Mouse (Mus musculus): Measurements from ENCODE around the gene Dcaf8. TPM values are rescaled to one million over a fixed set of nuclear protein-coding genes. Genes with fewer than 3 reads are reported as not detected.

Dcaf8 gene
- 56.2 and 72.7 TPM in 2 replicates for polyA plus RNA-seq (2011; ENCODE audit: insufficient read depth, insufficient read length, low replicate concordance, missing spikeins)

DNA sequence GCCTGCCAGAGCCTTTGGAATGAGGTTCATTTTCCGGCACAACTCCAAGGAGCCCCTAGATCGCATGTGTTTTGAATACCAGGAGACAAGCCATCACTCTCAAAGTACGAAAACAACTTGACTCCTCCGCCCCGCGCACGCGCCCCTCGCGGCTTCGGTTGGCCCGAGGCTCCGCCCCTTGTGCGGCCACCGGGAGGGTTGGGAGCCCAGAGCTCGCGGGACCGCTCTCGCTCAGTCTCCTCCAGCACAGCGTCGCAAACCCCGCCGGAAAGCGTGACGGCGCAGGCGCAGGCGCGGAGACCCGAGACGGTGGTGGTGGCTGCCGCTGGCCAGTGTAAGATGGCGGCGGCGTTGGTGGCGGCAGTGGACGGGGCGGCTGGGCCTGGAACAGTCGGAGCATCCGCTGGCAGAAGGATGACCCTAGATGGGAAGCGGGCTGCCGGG, at the start of gene Dcaf8:
Gene Dcaf8, plus strand, starts transcription at position 250 of the 444 bp plus-strand sequence.
- Histone ChIP-seq H3K4me1 (ENCODE audit: control insufficient read depth, insufficient read depth, low read length) (no peaks in the 10 kb centered on the region), H3K27ac (ENCODE audit: control insufficient read depth, insufficient read depth, low read depth, low read length, poor library complexity) (peak within 1 kb of the TSS; percentile 92), H3K4me3 (replicated peaks; ENCODE audit: control insufficient read depth, low read depth, low read length) (peak within 1 kb of the TSS; percentile 92)
- TF ChIP-seq CTCF (IDR thresholded peaks at IDR 0.05; ENCODE audit: control insufficient read depth, insufficient read depth, low read length) (no peak), POLR2A (IDR thresholded peaks at IDR 0.05; ENCODE audit: borderline replicate concordance, control insufficient read depth, low read depth, low read length) (peak; percentile 99)
- WGBS = under 1% methylated on average over 41 of the region's 42 CpGs

DNA sequence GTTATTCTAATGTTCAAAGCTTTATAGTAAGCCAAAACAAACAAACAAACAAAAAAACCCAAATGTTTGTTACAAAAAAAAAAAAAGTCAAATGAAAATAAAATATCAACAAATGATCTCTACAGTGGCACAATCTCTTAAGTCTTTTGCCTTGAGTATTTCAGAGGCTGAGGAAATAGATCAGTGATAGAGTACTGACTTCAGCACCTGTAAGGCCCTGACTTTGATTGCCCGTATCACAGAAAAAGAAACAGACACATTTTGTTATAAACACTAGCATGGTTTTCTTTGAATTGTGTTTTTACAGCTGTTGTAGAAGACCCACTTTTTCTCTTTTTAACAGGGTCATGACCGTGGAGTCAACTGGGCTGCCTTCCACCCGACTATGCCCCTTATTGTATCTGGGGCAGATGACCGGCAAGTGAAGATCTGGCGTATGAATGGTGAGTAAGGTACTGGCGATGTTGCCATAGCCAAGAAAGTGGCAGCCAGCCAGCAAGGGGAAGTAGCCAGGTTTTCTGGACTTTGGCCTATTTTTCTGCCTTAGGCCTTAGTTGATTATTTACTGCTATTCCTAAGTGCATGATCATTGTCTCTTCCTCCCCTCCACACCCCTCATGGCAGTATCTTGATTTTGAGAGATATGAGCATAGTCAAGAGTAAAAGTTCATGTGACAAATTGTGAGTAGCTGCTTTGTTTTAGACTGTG, 48.4 kb upstream of the Dcaf8 start:
- H3K4me3 ChIP-seq (replicated peaks; ENCODE audit: control insufficient read depth, low read depth, low read length) = no peak overlapping the region
- H3K27ac ChIP-seq (ENCODE audit: control insufficient read depth, insufficient read depth, low read depth, low read length, poor library complexity) = no peak overlapping the region
- no peaks in the 10 kb centered on the region for H3K4me1 ChIP-seq (ENCODE audit: control insufficient read depth, insufficient read depth, low read length)
- TF ChIP-seq CTCF (IDR thresholded peaks at IDR 0.05; ENCODE audit: control insufficient read depth, insufficient read depth, low read length) (no peak), POLR2A (IDR thresholded peaks at IDR 0.05; ENCODE audit: borderline replicate concordance, control insufficient read depth, low read depth, low read length) (no peak)
- 83% methylated on average over 6 of the region's 6 CpGs for WGBS

GRCm38 (mm10) chr1:172103619-172104018, 44.3 kb upstream of the Dcaf8 start:
- H3K4me1 ChIP-seq (ENCODE audit: control insufficient read depth, insufficient read depth, low read length) = no peaks in the 10 kb centered on the region
- 88% methylated on average over 4 of the region's 4 CpGs for WGBS
- TF ChIP-seq POLR2A (IDR thresholded peaks at IDR 0.05; ENCODE audit: borderline replicate concordance, control insufficient read depth, low read depth, low read length) (no peak), CTCF (IDR thresholded peaks at IDR 0.05; ENCODE audit: control insufficient read depth, insufficient read depth, low read length) (no peak)
- no peak overlapping the region for H3K4me3 ChIP-seq (replicated peaks; ENCODE audit: control insufficient read depth, low read depth, low read length)
- no peak overlapping the region for H3K27ac ChIP-seq (ENCODE audit: control insufficient read depth, insufficient read depth, low read depth, low read length, poor library complexity)

DNA sequence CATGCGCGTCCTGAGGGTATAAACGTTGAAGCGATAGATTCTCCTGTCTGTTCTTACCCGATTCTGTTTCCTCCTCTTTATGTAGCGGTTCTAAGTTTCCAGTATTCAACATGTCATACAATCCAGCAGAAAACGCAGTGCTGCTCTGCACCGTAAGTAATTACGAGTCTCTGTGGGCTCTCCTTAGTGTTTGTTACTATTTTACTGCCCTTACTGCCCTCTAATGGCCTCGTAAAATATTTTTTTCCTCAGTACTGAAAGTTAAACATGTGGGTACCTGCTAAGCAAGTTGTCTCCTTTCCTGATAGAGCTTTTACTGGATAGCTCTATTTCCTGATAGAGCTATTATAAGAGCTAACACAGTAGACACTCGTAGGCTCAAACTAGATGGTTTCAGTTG, 42.8 kb upstream of the Dcaf8 start:
- 84% methylated on average over 11 of the region's 11 CpGs for WGBS
- no peak overlapping the region for H3K27ac ChIP-seq (ENCODE audit: control insufficient read depth, insufficient read depth, low read depth, low read length, poor library complexity)
- TF ChIP-seq CTCF (IDR thresholded peaks at IDR 0.05; ENCODE audit: control insufficient read depth, insufficient read depth, low read length) (no peak), POLR2A (IDR thresholded peaks at IDR 0.05; ENCODE audit: borderline replicate concordance, control insufficient read depth, low read depth, low read length) (no peak)
- no peak overlapping the region for H3K4me3 ChIP-seq (replicated peaks; ENCODE audit: control insufficient read depth, low read depth, low read length)
- no peaks in the 10 kb centered on the region for H3K4me1 ChIP-seq (ENCODE audit: control insufficient read depth, insufficient read depth, low read length)

- H3K27ac ChIP-seq (ENCODE audit: control insufficient read depth, insufficient read depth, low read depth, low read length, poor library complexity) = no peak overlapping the region
- H3K4me1 ChIP-seq (ENCODE audit: control insufficient read depth, insufficient read depth, low read length) = no peaks in the 10 kb centered on the region
- no peak overlapping the region for H3K4me3 ChIP-seq (replicated peaks; ENCODE audit: control insufficient read depth, low read depth, low read length)
- 89% methylated on average over 10 of the region's 10 CpGs for WGBS
- TF ChIP-seq CTCF (IDR thresholded peaks at IDR 0.05; ENCODE audit: control insufficient read depth, insufficient read depth, low read length) (no peak), POLR2A (IDR thresholded peaks at IDR 0.05; ENCODE audit: borderline replicate concordance, control insufficient read depth, low read depth, low read length) (no peak)
Measured at GRCm38 (mm10) chr1:172107777-172108477, 40.0 kb upstream of the Dcaf8 start.

GRCm38 (mm10) chr1:172116948-172117347, 30.9 kb upstream of the Dcaf8 start:
- 87% methylated on average over 5 of the region's 5 CpGs for WGBS
- Histone ChIP-seq H3K27ac (ENCODE audit: control insufficient read depth, insufficient read depth, low read depth, low read length, poor library complexity) (no peak overlapping the region), H3K4me3 (replicated peaks; ENCODE audit: control insufficient read depth, low read depth, low read length) (no peak overlapping the region), H3K4me1 (ENCODE audit: control insufficient read depth, insufficient read depth, low read length) (no peaks in the 10 kb centered on the region)
- no peak for TF ChIP-seq CTCF (IDR thresholded peaks at IDR 0.05; ENCODE audit: control insufficient read depth, insufficient read depth, low read length)

DNA sequence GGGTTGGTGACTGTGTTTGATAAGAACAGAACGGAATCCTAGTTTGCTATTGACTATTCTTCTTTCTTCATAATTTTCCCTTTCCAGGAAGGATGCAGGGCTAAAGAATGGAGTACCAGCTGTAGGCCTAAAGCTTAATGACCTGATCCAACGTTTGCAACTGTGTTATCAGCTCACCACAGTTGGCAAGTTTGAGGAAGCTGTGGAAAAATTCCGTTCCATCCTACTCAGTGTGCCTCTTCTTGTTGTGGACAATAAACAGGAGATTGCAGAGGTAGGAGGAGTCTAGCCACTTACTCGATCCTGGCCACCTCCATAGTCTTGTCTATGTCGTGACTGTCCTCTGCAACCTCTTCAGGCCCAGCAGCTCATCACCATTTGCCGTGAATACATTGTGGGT, 28.8 kb upstream of the Dcaf8 start:
- 66% methylated on average over 6 of the region's 6 CpGs for WGBS
- no peak for TF ChIP-seq POLR2A (IDR thresholded peaks at IDR 0.05; ENCODE audit: borderline replicate concordance, control insufficient read depth, low read depth, low read length)
- no peak for TF ChIP-seq CTCF (IDR thresholded peaks at IDR 0.05; ENCODE audit: control insufficient read depth, insufficient read depth, low read length)
- H3K27ac ChIP-seq (ENCODE audit: control insufficient read depth, insufficient read depth, low read depth, low read length, poor library complexity) = no peak overlapping the region
- no peak overlapping the region for H3K4me3 ChIP-seq (replicated peaks; ENCODE audit: control insufficient read depth, low read depth, low read length)
- no peaks in the 10 kb centered on the region for H3K4me1 ChIP-seq (ENCODE audit: control insufficient read depth, insufficient read depth, low read length)

DNA sequence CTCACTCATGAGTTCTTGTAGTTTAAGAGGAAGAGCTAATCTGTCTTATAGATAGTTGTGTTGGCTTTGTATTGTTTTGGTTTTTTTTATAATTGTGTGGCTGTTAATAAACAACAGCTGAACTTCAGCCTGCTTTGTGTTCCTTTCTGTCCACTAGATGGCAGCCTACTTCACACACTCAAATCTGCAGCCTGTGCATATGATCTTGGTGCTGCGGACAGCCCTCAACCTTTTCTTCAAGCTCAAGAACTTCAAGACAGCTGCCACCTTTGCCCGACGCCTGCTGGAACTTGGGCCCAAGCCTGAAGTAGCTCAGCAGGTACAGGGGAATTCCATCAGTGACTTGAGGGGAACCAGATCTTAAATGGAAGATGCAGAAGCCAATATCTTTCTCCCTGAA, 28.2 kb upstream of the Dcaf8 start:
- TF ChIP-seq POLR2A (IDR thresholded peaks at IDR 0.05; ENCODE audit: borderline replicate concordance, control insufficient read depth, low read depth, low read length) = no peak
- peak; percentile 53 for TF ChIP-seq CTCF (IDR thresholded peaks at IDR 0.05; ENCODE audit: control insufficient read depth, insufficient read depth, low read length)
- Histone ChIP-seq H3K4me1 (ENCODE audit: control insufficient read depth, insufficient read depth, low read length) (no peaks in the 10 kb centered on the region), H3K27ac (ENCODE audit: control insufficient read depth, insufficient read depth, low read depth, low read length, poor library complexity) (no peak overlapping the region), H3K4me3 (replicated peaks; ENCODE audit: control insufficient read depth, low read depth, low read length) (no peak overlapping the region)
- WGBS = 50% methylated on average over 3 of the region's 3 CpGs
